Mouse (Mus musculus): Measurements from ENCODE around the gene Chst8. TPM values are rescaled to one million over a fixed set of nuclear protein-coding genes. Genes with fewer than 3 reads are reported as not detected.

Gene Chst8
- polyA plus RNA-seq, 1 experiment: 4.0 TPM

- peak; percentile 30 for DNase-seq (ENCODE audit: low read depth)
These were observed 97.6 kb downstream of the Chst8 start for GRCm38 (mm10) chr7:34714848-34715460.

- no peak for DNase-seq (ENCODE audit: low read depth)
These were observed 103.4 kb downstream of the Chst8 start for GRCm38 (mm10) chr7:34709111-34709510.

GRCm38 (mm10) chr7:34704401-34704800 is 108.1 kb downstream of the Chst8 start:
- no peak for DNase-seq (ENCODE audit: low read depth)

GRCm38 (mm10) chr7:34703437-34703836 is 109.1 kb downstream of the Chst8 start:
- DNase-seq (ENCODE audit: low read depth): no peak

- DNase-seq (ENCODE audit: low read depth): no peak
These were observed 109.7 kb downstream of the Chst8 start for GRCm38 (mm10) chr7:34702718-34703351.

GRCm38 (mm10) chr7:34699888-34700287 is 112.6 kb downstream of the Chst8 start:
- no peak for DNase-seq (ENCODE audit: low read depth)

GRCm38 (mm10) chr7:34698221-34698620 is 114.3 kb downstream of the Chst8 start:
- DNase-seq (ENCODE audit: low read depth): no peak

GRCm38 (mm10) chr7:34696086-34696485 is 116.4 kb downstream of the Chst8 start:
- no peak for DNase-seq (ENCODE audit: low read depth)

GRCm38 (mm10) chr7:34694898-34695297 is 117.6 kb downstream of the Chst8 start:
- DNase-seq (ENCODE audit: low read depth): no peak

- DNase-seq (ENCODE audit: low read depth): no peak
These were observed 118.6 kb downstream of the Chst8 start for GRCm38 (mm10) chr7:34693916-34694315.

- no peak for DNase-seq (ENCODE audit: low read depth)
These were observed 119.4 kb downstream of the Chst8 start for GRCm38 (mm10) chr7:34693072-34693471.

- no peak for DNase-seq (ENCODE audit: low read depth)
These were observed 122.4 kb downstream of the Chst8 start for GRCm38 (mm10) chr7:34690111-34690510.

GRCm38 (mm10) chr7:34689028-34689427 is 123.5 kb downstream of the Chst8 start:
- DNase-seq (ENCODE audit: low read depth): no peak

GRCm38 (mm10) chr7:34685801-34686200 is 126.7 kb downstream of the Chst8 start:
- no peak for DNase-seq (ENCODE audit: low read depth)

GRCm38 (mm10) chr7:34685176-34685575 is 127.3 kb downstream of the Chst8 start:
- no peak for DNase-seq (ENCODE audit: low read depth)

- DNase-seq (ENCODE audit: low read depth): no peak
These were observed 131.6 kb downstream of the Chst8 start for GRCm38 (mm10) chr7:34680771-34681421.

- DNase-seq (ENCODE audit: low read depth): no peak
These were observed 132.6 kb downstream of the Chst8 start for GRCm38 (mm10) chr7:34679886-34680285.

GRCm38 (mm10) chr7:34675831-34676514 is 136.5 kb downstream of the Chst8 start:
- DNase-seq (ENCODE audit: low read depth): no peak

GRCm38 (mm10) chr7:34675120-34675790 is 137.3 kb downstream of the Chst8 start:
- DNase-seq (ENCODE audit: low read depth): no peak

GRCm38 (mm10) chr7:34672916-34673315 is 139.6 kb downstream of the Chst8 start:
- DNase-seq (ENCODE audit: low read depth): no peak

GRCm38 (mm10) chr7:34671911-34672310 is 140.6 kb downstream of the Chst8 start:
- DNase-seq (ENCODE audit: low read depth): no peak

GRCm38 (mm10) chr7:34670778-34671177 is 141.7 kb downstream of the Chst8 start:
- DNase-seq (ENCODE audit: low read depth): no peak
